Mouse (Mus musculus) frontal cortex, adult (tissue): ENCODE measurements around the gene Samd7.

Experiments
- ATAC-seq: cut with Nextera tagmentation; 2 replicates; pipeline ENCODE4 v1.9.2; 2017; ENCODE audit warnings: mild to moderate bottlenecking, moderate library complexity, mixed read lengths; ENCODE audit not compliant: low TSS enrichment

Gene Samd7

GRCm38 (mm10) chr3:30764877-30765276 lies 18.8 kb downstream of the Samd7 start:
- ATAC-seq: no peak

GRCm38 (mm10) chr3:30765311-30766027 lies 19.4 kb downstream of the Samd7 start:
- ATAC-seq: no peak

- no peak for ATAC-seq
Measured at GRCm38 (mm10) chr3:30766177-30766576, 20.1 kb downstream of the Samd7 start.

GRCm38 (mm10) chr3:30767271-30767670 lies 21.2 kb downstream of the Samd7 start:
- ATAC-seq: peak; percentile 99

- no peak for ATAC-seq
Measured at GRCm38 (mm10) chr3:30769755-30770515, 23.8 kb downstream of the Samd7 start.

GRCm38 (mm10) chr3:30771560-30771959 lies 25.5 kb downstream of the Samd7 start:
- ATAC-seq: no peak

- no peak for ATAC-seq
Measured at GRCm38 (mm10) chr3:30772631-30773030, 26.5 kb downstream of the Samd7 start.

- ATAC-seq: peak; percentile 90
Measured at GRCm38 (mm10) chr3:30774677-30775076, 28.6 kb downstream of the Samd7 start.

GRCm38 (mm10) chr3:30777984-30778383 lies 31.9 kb downstream of the Samd7 start:
- ATAC-seq: no peak

- no peak for ATAC-seq
Measured at GRCm38 (mm10) chr3:30788531-30788930, 42.4 kb downstream of the Samd7 start.

- ATAC-seq: peak; percentile 95
Measured at GRCm38 (mm10) chr3:30792737-30793402, 46.8 kb downstream of the Samd7 start, which contains the start of gene Sec62. Sec62 (plus strand) TSS chr3:30792875.

- peak; percentile 72 for ATAC-seq
Measured at GRCm38 (mm10) chr3:30793403-30794221, 47.5 kb downstream of the Samd7 start.

- ATAC-seq: no peak
Measured at GRCm38 (mm10) chr3:30802171-30802570, 56.1 kb downstream of the Samd7 start.

GRCm38 (mm10) chr3:30812881-30813280 lies 66.8 kb downstream of the Samd7 start:
- no peak for ATAC-seq
